Mouse (Mus musculus): ENCODE data around the gene Gm2007. TPM values are rescaled to one million over a fixed set of nuclear protein-coding genes. Genes with fewer than 3 reads are reported as not detected.
"Not testable (repeated sequence)": the region's sequence is repeated elsewhere in the genome, so short reads cannot be mapped to it uniquely, and the experiment has no call there.

Gene Gm2007
- total RNA-seq (2014; fragmentation: Nextera tagmentation) (0.21 TPM in 1 of 2 replicates, not detected in the other), total RNA-seq (2017) (0.13 TPM in 1 of 2 replicates, not detected in the other)

DNA sequence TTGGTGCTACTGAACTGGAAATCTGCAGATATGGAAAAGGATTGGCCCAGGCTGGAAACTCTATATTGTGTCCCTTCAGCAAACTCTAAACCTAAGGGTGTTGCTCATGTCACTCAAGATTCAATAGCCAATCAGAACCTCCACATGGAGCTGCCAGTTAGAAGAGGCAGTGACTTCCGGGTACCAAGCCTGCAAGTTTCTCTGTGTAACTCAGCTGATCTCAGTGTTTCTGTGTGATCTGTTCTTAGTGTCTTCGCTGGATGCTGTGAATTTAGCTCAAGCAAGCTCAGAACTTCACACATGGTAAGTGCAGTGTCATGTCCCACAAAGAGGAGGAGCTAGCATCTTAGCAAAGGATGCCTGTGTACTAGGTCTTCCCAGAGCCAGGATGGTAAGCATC, at the start of gene Gm2007:
TSS of gene Gm2007 (plus strand) at position 301 of the 400 bp plus-strand sequence.
- ATAC-seq (replicated peaks; ENCODE audit: poor library complexity, severe bottlenecking), result not testable (repeated sequence)

DNA sequence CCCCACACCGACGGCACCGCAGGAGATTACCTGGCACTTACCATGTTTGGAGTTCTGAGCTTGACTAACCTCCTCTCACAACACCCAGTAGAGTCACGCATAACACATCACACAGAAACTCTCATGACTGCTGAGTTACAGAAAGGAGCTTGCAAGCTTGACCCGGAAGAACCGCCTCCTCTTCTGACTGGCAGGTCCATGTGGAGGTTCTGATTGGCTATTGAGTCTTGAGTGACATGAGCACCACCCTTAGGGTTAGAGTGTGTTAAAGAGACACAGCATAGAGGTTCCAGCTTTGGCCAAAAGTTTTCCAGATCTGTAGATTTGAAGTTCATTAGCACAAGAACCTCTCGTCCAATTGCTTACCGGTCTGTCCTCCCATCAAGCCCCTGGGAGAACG, 37.8 kb upstream of the Gm2007 start, which contains the start of gene Zfp969:
TSS of gene Zfp969 (minus strand) at position 101 of the 400 bp plus-strand sequence.
- ATAC-seq (replicated peaks; ENCODE audit: poor library complexity, severe bottlenecking), result not testable (repeated sequence)

DNA sequence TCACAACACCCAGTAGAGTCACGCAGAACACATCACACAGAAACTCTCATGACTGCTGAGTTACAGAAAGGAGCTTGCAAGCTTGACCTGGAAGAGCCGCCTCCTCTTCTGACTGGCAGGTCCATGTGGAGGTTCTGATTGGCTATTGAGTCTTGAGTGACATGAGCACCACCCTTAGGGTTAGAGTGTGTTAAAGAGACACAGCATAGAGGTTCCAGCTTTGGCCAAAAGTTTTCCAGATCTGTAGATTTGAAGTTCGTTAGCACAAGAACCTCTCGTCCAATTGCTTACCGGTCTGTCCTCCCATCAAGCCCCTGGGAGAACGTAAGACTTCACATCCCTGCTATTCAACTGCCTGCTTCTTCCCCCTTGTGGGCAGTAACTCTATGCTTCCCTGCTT, 59.7 kb downstream of the Gm2007 start, which contains the start of gene Gm14288:
TSS of gene Gm14288 (minus strand) at position 101 of the 400 bp plus-strand sequence.
- ATAC-seq (replicated peaks; ENCODE audit: poor library complexity, severe bottlenecking), result not testable (repeated sequence)

Other genes starting within 250 kb of the Gm2007 start
- gene Gm11007, start 97.6 kb upstream of the Gm2007 start, total RNA-seq (2014; fragmentation: Nextera tagmentation), result 0.21 TPM in 1 of 2 replicates, not detected in the other
- gene Gm11007, start 97.6 kb upstream of the Gm2007 start, total RNA-seq (2017), result 0.13 TPM in 1 of 2 replicates, not detected in the other
- gene Zfp969, start 37.9 kb upstream of the Gm2007 start, total RNA-seq (2014; fragmentation: Nextera tagmentation), result 28.7 TPM in 1 of 2 replicates, not detected in the other
- 1.5 TPM in 1 of 2 replicates, not detected in the other for gene Zfp969, start 37.9 kb upstream of the Gm2007 start, total RNA-seq (2017)
- gene Gm14288, start 59.6 kb downstream of the Gm2007 start, total RNA-seq (2014; fragmentation: Nextera tagmentation), result 1.9 and 12.1 TPM in 2 replicates
- 0.26 and 18.4 TPM in 2 replicates for gene Gm14288, start 59.6 kb downstream of the Gm2007 start, total RNA-seq (2017)
- gene Gm6710, start 127.7 kb downstream of the Gm2007 start, total RNA-seq (2014; fragmentation: Nextera tagmentation), result 11.2 and 23.8 TPM in 2 replicates
- 6.6 and 9.7 TPM in 2 replicates for gene Gm6710, start 127.7 kb downstream of the Gm2007 start, total RNA-seq (2017)
- gene Zfp966, start 189.6 kb downstream of the Gm2007 start, total RNA-seq (2014; fragmentation: Nextera tagmentation), result 10.9 and 17.9 TPM in 2 replicates
- gene Zfp966, start 189.6 kb downstream of the Gm2007 start, total RNA-seq (2017), result 16.2 and 18.3 TPM in 2 replicates
- 16.1 and 33.4 TPM in 2 replicates for gene Gm2026, start 223.8 kb downstream of the Gm2007 start, total RNA-seq (2014; fragmentation: Nextera tagmentation)
- gene Gm2026, start 223.8 kb downstream of the Gm2007 start, total RNA-seq (2017), result 7.2 and 21.9 TPM in 2 replicates

Measured in granulocyte monocyte progenitor cell, adult 5-6 weeks (primary cell).